Mouse (Mus musculus) olfactory bulb, adult 2 months (tissue): ENCODE measurements around the gene Htra3.

Experiments
- CTCF ChIP-seq: fragments of 200-500 bp; IDR thresholded peaks from 2 replicates; pipeline ENCODE4 v1.5.1; 2012; ENCODE audit warnings: low read depth, mild to moderate bottlenecking, low read length, moderate library complexity; ENCODE audit not compliant: insufficient read depth
- POLR2A ChIP-seq: fragments of 200-500 bp; IDR thresholded peaks from 2 replicates; pipeline ENCODE4 v1.6.1; 2012; ENCODE audit warnings: mild to moderate bottlenecking, low read depth, low read length, moderate library complexity; ENCODE audit not compliant: insufficient read depth

GRCm38 (mm10) chr5:35661210-35661609, 18.4 kb downstream of the Htra3 start:
- no peak for TF ChIP-seq CTCF
- no peak for TF ChIP-seq POLR2A
